Mouse (Mus musculus): ENCODE results near the gene Hoxb7. TPM values are rescaled to one million over a fixed set of nuclear protein-coding genes. Genes with fewer than 3 reads are reported as not detected.

Hoxb7 gene
- polyA plus RNA-seq, 1 experiment from 2014 or later = 56.1 TPM

- Histone ChIP-seq H3K4me1 (replicated peaks; ENCODE audit: insufficient read depth, low read length) (peaks cover 23% of the 10 kb centered on the region), H3K27ac (peak overlapping the region; percentile 99), H3K4me2 (ENCODE audit: low read length) (peak overlapping the region; percentile 96), H3K4me3 (replicated peaks; ENCODE audit: low read depth, low read length) (peak overlapping the region; percentile 83), H3K9me3 (replicated peaks; ENCODE audit: low read length) (no peaks in the 10 kb centered on the region), H3K9ac (ENCODE audit: low read depth, low read length) (peak overlapping the region; percentile 98), H3K27me3 (ENCODE audit: insufficient read depth, low read length) (no peaks in the 10 kb centered on the region), H3K36me3 (ENCODE audit: insufficient read depth, low read length) (no peaks in the 10 kb centered on the region)
- ATAC-seq (replicated peaks; ENCODE audit: low FRiP score, low read depth) = no peak
- DNase-seq (ENCODE audit: low spot score) = no peak
- no peak for TF ChIP-seq CTCF (IDR thresholded peaks at IDR 0.05; ENCODE audit: low read depth)
- WGBS = under 1% methylated on average over 22 of the region's 22 CpGs
These were observed 7.0 kb downstream of the Hoxb7 start for GRCm38 (mm10) chr11:96293302-96293921.

- WGBS = under 1% methylated on average over 32 of the region's 32 CpGs
- peak; percentile 10 for ATAC-seq (replicated peaks; ENCODE audit: low FRiP score, low read depth)
These were observed 8.0 kb downstream of the Hoxb7 start for GRCm38 (mm10) chr11:96294245-96295091.

GRCm38 (mm10) chr11:96295092-96295835 is 8.8 kb downstream of the Hoxb7 start:
- H3K4me1 ChIP-seq (replicated peaks; ENCODE audit: insufficient read depth, low read length) = peaks cover 14% of the 10 kb centered on the region
- peak overlapping the region; percentile 98 for H3K9ac ChIP-seq (ENCODE audit: low read depth, low read length)
- H3K36me3 ChIP-seq (ENCODE audit: insufficient read depth, low read length) = no peaks in the 10 kb centered on the region

More at GRCm38 (mm10) chr11:96294245-96295091, 8.0 kb downstream of the Hoxb7 start:
- Histone ChIP-seq H3K36me3 (ENCODE audit: insufficient read depth, low read length) (no peaks in the 10 kb centered on the region), H3K4me3 (replicated peaks; ENCODE audit: low read depth, low read length) (peak overlapping the region; percentile 83), H3K4me1 (replicated peaks; ENCODE audit: insufficient read depth, low read length) (peaks cover 21% of the 10 kb centered on the region), H3K9me3 (replicated peaks; ENCODE audit: low read length) (no peaks in the 10 kb centered on the region), H3K27me3 (ENCODE audit: insufficient read depth, low read length) (no peaks in the 10 kb centered on the region), H3K4me2 (ENCODE audit: low read length) (peak overlapping the region; percentile 96), H3K9ac (ENCODE audit: low read depth, low read length) (peak overlapping the region; percentile 98), H3K27ac (peak overlapping the region; percentile 99)
- peak; percentile 84 for TF ChIP-seq CTCF (IDR thresholded peaks at IDR 0.05; ENCODE audit: low read depth)
- peak; percentile 97 for DNase-seq (ENCODE audit: low spot score)

GRCm38 (mm10) chr11:96296997-96297396 is 10.6 kb downstream of the Hoxb7 start:
- ATAC-seq (replicated peaks; ENCODE audit: low FRiP score, low read depth) (no peak), DNase-seq (ENCODE audit: low spot score) (no peak)
- WGBS = 16% methylated on average over 2 of the region's 2 CpGs
- no peaks in the 10 kb centered on the region for H3K9me3 ChIP-seq (replicated peaks; ENCODE audit: low read length)
- peak overlapping the region; percentile 99 for H3K27ac ChIP-seq
- peak overlapping the region; percentile 98 for H3K9ac ChIP-seq (ENCODE audit: low read depth, low read length)
- H3K4me3 ChIP-seq (replicated peaks; ENCODE audit: low read depth, low read length) = peak overlapping the region; percentile 83
- H3K36me3 ChIP-seq (ENCODE audit: insufficient read depth, low read length) = 0 out of 2 replicates have a peak, but pooled peaks cover 5% of the 10 kb centered on the region
- peak overlapping the region; percentile 96 for H3K4me2 ChIP-seq (ENCODE audit: low read length)
- H3K27me3 ChIP-seq (ENCODE audit: insufficient read depth, low read length) = no peaks in the 10 kb centered on the region
- H3K4me1 ChIP-seq (replicated peaks; ENCODE audit: insufficient read depth, low read length) = peaks cover 20% of the 10 kb centered on the region
- TF ChIP-seq CTCF (IDR thresholded peaks at IDR 0.05; ENCODE audit: low read depth) = peak; percentile 39; the same call in 1 of the 2 replicates

More at GRCm38 (mm10) chr11:96295092-96295835, 8.8 kb downstream of the Hoxb7 start:
- H3K27ac ChIP-seq = peak overlapping the region; percentile 99
- H3K9me3 ChIP-seq (replicated peaks; ENCODE audit: low read length) = no peaks in the 10 kb centered on the region
- DNase-seq (ENCODE audit: low spot score) (no peak), ATAC-seq (replicated peaks; ENCODE audit: low FRiP score, low read depth) (peak; percentile 14; the same call in 1 of the 2 replicates)
- peak overlapping the region; percentile 83 for H3K4me3 ChIP-seq (replicated peaks; ENCODE audit: low read depth, low read length)
- H3K4me2 ChIP-seq (ENCODE audit: low read length) = peak overlapping the region; percentile 96
- WGBS = 1% methylated on average over 29 of the region's 30 CpGs
- TF ChIP-seq CTCF (IDR thresholded peaks at IDR 0.05; ENCODE audit: low read depth) = no peak
- no peaks in the 10 kb centered on the region for H3K27me3 ChIP-seq (ENCODE audit: insufficient read depth, low read length)

- Histone ChIP-seq H3K27ac (peak overlapping the region; percentile 99), H3K4me2 (ENCODE audit: low read length) (peak overlapping the region; percentile 96), H3K9ac (ENCODE audit: low read depth, low read length) (peak overlapping the region; percentile 98), H3K9me3 (replicated peaks; ENCODE audit: low read length) (no peaks in the 10 kb centered on the region), H3K4me3 (replicated peaks; ENCODE audit: low read depth, low read length) (peak overlapping the region; percentile 83), H3K36me3 (ENCODE audit: insufficient read depth, low read length) (0 out of 2 replicates have a peak, but pooled peaks cover 5% of the 10 kb centered on the region), H3K4me1 (replicated peaks; ENCODE audit: insufficient read depth, low read length) (peaks cover 24% of the 10 kb centered on the region), H3K27me3 (ENCODE audit: insufficient read depth, low read length) (no peaks in the 10 kb centered on the region)
- WGBS = 20% methylated on average over 3 of the region's 3 CpGs
- no peak for TF ChIP-seq CTCF (IDR thresholded peaks at IDR 0.05; ENCODE audit: low read depth)
- DNase-seq (ENCODE audit: low spot score) (no peak), ATAC-seq (replicated peaks; ENCODE audit: low FRiP score, low read depth) (no peak)
These were observed 11.0 kb downstream of the Hoxb7 start for GRCm38 (mm10) chr11:96297428-96297827.

Measured in kidney, postnatal 0 days (tissue).